Mouse (Mus musculus) hindlimb bud, embryonic 11.5 days (tissue): Measurements from ENCODE around the gene Zbtb8b.
"Not testable (repeated sequence)": the region's sequence is repeated elsewhere in the genome, so short reads cannot be mapped to it uniquely, and the experiment has no call there.

Experiments
- DNase-seq: peaks from one replicate; pipeline ENCODE4 v3.0.0-alpha.2; 2012; ENCODE audit warnings: low read depth, low spot score; ENCODE audit errors: extremely low spot score

Zbtb8b gene

DNA sequence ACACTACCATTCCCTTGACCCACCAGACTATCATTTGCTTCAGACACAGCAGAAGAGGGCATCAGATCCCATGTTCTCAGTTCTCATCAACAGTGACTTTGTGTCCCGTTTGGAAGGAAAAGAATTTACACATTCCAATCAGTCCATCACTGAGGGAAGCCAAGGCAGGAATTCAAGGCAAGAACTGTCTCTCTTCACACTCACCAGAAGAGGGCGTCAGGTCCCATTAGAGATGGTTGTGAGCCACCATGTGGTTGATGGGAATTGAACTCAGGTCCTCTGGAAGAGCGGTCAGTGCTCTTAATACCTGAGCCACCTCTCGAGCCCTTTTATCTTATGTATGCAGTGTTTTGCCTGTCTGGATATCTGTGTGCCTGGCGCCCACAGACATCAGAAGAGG lies 22.3 kb downstream of the Zbtb8b start:
- DNase-seq, result no peak

DNA sequence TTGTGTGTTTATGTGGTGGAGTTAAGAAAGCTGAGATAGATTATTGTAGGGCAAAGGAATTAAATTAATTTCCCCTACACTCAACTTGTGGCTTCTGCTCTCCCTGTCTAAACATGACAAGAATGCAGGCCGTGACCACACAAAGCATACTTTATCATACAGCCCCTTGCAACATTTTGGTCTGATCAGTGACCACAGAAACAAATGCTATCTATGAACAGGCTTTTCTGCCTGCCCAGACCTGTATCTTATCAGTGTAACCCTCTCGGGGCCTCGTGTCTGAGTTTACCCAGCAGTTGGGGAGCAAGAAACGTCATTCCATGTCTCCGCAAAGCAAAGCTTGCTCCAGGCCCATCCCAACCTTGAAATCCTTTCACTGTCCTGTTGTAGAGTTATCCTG lies 24.2 kb downstream of the Zbtb8b start:
- DNase-seq, result no peak

DNA sequence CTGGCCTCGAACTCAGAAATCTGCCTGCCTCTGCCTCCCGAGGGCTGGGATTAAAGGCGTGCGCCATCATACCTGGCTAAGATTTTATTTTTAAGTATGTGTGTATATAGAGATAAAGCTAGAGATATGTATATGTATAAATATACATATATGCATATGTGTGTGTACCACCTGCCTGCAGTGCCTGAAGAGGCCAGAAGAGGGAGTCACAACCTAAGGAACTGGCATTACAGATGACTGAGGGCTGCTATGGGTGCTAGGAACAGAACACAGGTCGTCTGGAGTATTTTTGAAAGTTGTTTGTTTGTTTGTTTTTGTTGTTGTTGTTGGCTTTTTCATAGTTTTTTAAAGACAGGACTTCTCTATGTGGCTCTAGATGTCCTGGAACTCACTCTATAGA lies 24.8 kb downstream of the Zbtb8b start:
- DNase-seq, result no peak

DNA sequence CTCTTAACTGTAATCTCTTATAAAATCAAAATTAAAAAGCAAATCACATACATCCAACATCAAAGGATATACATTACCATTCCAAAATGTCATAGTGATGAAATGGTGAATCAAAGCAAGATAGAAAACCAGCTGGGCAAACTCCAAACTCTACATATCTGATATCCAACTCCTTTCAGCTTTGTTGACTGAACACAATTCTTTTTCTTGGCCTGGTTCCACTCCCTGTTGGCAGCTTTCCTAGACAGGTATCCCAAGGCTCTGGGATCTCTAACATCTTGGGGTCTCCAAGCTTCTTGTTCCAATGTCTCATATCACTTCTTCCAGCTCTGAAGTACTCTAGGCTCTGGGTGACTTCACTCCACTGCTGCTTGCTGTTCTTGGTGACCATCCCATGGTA lies 29.7 kb downstream of the Zbtb8b start:
- no peak for DNase-seq

DNA sequence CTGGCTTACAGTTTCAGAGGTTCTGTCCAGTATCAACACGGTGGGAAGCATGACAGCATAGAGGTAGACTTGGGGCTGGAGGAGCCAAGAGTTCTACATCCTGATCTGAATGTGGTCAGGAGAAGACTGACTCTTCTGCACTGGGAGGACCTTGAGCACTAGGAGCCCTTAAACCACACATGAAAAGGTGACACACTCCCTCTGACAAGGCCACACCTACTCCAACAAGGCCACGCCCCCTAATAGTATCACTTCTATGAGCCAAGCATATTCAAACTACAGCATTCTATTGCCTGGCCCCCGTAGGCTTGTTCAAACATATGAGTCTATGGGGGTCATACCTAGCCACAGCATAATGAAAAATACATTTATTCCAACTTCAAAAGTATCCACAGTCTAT lies 30.1 kb downstream of the Zbtb8b start:
- not testable (repeated sequence) for DNase-seq

DNA sequence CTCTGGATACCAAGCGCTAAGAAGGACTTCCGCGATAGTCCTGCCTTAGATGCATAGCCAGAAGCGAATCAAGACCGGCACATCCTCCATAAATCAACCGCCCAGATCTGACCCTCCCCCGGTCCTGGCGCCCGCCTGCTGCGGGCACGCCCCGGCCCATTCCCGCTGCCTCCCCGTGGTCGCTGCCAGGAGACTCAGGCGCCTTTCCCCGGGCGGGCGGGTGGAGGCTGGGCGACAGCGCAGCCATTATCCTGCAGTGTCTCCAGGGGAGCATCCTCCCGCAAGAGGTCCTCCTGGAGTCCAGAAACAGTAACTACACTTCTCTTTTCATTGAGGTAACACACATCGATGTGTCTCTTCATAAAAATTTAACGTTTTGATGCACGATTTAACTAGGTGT lies 34.2 kb downstream of the Zbtb8b start:
- DNase-seq, result no peak

DNA sequence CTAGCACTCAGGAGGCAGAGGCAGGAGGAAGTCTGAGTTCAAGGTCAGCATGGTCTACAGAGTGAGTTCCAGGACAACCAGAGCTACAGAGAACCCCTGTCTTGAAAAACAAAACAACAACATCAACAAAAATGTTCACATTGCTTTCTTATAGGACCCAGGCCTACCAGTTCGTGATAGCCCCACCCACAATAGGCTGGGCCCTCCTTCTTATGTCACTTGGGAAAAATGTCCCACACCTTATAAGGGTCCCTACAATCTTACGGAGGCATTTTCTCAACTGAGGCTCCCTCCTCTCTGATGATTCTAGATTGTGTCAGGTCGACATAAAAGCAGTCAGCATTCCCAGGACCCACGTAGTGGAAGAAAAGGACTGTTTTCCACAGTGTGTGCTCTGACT lies 40.8 kb downstream of the Zbtb8b start:
- DNase-seq, result no peak

DNA sequence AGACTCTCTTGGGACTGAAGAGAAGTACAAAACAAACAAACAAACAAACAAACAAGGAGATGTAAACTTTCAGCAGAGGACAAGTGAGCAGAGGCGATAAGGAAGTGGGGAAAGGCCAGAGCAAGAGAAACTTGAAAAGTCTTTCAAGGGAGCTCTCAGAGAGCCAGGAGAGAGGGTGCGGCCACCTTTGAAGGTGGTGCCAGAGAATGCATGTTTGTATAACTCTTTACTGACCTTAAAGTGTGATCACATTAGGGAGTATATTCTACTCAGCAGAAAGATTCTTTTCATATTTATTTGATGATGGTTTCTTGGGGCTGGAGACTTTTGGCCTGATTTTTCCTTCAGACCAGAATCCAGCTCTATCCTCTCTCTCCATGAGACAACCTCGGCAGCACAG lies 43.7 kb downstream of the Zbtb8b start:
- DNase-seq, result no peak

DNA sequence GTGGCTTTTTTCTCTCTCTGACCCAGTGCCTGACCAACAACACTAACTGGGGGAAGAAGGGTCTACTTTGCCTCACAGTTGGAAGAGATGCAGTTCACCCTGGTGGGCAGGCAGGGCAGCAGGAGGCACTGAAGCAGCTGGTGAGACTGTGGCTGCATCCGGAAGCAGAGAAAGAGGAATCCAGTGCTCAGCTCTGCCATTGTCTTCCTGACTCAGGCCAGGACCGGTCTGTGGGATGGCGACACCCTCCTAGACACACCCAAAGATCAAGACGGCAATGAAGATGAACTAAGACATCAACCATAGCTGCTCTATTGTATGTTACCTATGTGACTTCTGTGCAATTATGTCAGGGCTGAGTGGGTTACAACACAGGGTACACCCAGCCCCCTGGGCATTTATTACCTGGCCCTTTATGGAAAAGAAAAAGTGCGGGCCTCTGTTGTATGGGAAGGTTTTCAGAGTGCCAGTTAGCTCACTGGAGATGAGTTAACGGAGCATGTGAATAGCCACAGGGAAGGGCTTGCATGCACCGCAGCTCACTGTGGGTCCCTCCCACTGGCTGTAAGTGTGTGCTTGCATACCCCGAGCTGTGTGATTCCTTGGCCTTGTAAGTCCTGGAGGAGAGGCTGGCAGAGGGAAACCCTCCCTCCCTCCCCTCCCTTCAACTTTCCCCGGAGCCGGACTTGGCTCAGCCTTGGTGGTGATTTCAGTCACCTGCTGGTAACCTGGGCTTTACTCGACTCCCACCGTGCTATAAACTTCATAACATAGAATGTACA lies 46.4 kb downstream of the Zbtb8b start:
- DNase-seq, result no peak

DNA sequence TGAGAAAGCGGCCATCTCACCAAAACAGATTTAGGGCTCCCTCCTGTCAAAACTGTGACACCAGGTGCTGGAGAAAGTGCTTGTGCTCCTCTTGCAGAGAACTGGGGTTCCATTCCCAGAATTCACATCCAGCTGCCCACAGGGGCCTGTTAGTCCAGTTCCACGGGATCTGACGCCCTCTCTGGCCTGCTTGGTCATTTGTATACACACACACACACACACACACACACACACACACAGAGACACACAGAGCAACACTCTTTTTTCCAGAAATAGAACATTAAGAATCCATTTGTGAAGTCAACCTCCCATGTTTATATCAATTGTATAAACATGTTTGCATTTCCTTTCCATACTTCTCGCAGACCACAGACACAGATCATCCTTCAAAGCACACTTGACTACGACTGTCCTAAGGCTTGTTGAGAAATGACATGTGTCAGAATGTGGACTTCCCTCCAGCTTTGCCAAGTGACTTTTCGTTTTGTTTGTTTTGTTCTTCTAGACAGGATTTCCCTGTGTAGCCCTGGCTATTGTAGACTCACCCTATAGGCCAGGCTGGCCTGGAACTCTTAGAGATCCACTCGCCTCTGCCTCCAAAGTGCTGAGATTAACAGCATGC lies 49.6 kb downstream of the Zbtb8b start:
- no peak for DNase-seq

DNA sequence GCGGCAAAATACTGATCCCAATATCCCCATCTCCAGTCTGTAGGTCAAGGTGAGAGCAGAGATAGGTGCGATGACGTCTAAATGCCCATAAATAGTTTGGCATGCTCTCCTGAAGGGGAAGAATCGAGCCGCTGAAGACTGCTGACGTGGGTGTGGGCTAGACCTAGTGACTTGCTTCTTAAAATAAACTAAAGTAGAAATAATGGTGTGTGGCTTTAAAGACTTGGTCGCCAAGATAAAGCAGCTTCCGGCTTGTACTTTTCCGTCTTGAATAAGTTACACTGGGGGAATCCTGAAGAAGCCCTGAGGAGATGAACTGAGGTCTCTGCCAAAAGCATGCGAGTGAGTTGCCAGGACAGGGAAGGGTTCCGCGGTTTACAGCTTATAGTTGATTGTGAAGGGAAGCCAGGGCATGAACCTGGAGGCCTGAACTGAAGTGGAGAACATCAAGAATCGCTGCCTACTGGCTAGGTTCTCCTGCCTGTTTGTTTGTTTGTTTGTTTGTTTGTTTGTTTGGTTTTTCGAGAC lies 50.4 kb downstream of the Zbtb8b start:
- DNase-seq, result no peak

DNA sequence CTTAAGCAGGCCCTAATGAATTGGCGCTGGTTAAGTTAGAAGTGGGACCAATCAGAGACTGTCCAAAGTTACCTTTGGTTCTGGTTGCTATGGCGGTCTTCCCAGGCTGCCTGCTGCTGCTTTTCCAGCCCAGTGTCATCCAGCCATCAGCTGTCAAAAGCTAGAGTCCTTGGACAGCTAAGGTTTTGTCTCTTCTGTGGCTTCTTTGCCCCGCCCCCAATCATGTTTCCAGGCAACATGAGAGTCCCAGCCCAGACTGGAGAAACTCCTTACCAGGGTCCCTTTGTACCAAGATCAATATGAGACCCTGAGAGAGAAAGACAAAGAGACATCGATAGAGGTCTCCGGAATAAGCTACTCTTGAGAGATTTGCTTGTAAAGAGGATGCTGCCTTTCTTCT lies 52.2 kb downstream of the Zbtb8b start:
- DNase-seq, result no peak

DNA sequence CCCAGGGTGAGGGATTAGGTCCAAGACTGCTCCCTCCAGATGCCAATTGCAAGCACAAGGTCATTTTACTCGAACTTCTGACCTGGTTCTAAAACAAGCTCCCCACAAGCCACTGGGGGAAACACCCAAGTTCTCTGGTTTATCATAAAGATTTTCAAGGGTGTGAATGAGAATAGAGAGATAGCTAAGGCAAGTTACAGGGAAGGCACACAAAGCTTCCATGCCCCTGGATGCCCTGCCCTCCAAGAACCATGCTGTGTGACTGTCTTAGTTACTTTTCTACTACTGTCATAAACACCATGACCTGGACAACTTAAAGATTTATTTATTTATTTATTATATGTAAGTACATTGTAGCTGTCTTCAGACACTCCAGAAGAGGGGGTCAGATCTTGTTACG lies 53.7 kb downstream of the Zbtb8b start:
- DNase-seq, result no peak

DNA sequence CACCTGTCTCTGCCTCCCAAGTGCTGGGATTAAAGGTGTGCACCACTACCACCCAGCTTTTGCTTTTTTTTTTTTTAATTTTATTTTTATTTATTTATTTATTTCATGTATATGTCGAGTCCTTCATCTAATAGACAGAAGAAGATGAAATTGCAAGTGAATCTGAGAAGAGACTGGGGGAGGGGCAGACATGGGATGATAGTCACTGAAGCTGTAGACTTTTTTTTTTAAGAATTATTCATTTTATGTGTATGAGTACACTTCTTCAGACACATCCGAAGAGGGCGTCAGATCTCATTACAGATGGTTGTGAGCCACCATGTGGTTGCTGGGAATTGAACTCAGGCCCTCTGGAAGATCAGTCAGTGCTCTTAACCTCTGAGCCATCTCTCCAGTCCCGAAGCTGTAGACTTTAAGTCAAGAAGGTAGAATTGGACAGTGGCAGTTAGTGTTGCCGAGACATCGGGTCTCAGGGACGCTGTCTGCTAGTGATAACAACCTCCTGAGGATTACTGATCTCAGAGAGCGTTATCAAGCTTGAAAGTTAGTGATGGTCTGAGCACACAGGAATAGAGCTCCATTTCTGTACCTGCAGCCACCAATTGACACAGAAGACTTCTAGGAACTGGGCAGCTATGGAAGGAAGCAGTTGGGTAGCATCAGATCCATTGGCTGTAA lies 54.2 kb downstream of the Zbtb8b start:
- no peak for DNase-seq

DNA sequence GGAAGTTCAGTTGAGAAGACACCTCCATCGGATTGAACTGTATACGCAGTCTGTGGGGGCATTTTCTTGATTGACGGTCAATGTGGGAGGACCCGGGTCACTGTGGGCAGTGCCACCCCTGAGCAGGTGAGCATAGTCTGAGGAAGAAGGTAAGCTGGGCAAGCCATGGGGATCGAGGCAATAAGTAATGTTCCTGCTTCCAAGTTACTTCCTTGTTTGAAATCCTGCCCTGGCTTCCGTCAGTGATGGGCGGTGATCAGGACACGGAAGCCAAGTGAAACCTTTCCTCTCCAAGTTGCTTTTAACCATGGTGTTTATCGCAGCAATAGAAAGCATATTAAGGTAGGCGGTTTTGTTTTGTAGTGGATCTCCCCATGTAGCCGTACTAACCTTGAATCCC lies 55.0 kb downstream of the Zbtb8b start:
- DNase-seq, result no peak

DNA sequence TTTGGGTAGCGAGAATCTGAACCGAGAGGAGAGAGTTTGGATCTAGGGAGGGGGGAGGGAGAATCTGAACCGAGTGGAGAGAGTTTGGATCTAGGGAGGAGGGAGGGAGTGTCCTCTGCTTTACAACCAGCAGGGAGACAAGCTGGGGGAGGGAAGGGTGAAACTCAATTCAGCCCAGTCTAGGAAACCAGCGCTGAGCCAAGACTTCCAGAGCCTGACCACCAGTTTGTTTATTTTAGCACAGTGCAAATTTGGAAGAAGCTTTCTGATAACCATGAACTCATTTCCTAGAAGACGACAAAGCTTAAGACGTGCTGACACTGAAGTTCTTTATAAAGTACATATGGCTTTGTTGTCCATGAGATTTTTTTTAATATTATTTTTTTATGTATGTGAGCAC lies 56.2 kb downstream of the Zbtb8b start:
- no peak for DNase-seq

DNA sequence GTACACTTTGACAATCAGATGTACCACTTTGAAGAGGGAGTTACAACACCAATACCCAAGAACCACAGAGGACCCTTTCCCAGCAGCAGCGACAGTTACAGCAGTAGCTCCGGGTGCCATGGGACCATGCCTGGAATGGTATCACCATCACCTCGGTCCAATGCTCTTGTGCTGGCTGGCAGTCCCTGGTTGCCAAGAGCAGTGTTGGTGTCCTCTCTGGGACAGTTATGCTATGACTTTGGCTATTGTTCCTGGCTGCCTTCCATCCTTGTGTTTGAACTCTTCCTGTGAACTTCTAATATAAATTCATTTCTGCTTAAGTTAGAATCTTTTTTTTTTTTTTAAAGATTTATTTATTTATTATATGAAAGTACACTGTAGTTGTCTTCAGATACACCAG lies 57.1 kb downstream of the Zbtb8b start:
- DNase-seq, result no peak

DNA sequence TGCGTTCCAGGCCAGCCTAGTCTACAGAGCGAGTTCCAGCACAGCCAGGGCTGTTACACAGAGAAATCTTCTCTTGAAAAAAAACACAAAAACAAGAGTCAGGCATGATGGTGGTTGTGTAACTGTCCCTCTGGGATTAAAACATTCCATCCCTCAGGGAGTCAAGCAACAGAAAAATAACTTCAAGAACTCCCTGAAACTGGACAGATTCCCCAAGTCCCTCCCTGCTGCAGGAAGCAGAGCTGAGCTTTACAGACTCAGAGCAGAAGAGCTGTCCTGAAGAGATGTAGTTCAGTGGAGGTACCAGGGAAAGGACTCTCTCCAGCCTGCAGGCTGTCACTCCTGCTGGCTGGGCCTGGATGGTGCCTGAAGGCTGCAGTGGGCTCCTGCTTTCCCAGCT lies 58.2 kb downstream of the Zbtb8b start:
- DNase-seq, result no peak

DNA sequence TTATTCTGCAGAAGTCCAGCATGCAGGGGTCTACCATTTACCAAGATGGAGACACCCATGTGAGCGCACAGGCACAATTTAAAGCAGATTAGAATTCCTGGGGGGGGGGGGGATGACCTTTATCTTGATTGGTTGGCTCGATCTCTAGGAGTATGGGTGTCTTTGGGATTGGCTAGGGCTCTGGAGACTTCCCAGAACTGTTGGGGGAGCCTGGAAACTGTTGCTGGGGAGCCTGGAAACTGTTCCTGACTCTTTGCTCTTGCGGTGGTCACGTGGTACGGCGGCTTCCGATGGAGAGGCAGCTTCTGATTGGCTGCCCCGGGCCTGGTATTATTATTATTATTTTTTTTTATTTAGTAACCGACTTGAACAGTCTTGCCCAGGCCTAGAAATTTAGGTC lies 58.6 kb downstream of the Zbtb8b start:
- no peak for DNase-seq

DNA sequence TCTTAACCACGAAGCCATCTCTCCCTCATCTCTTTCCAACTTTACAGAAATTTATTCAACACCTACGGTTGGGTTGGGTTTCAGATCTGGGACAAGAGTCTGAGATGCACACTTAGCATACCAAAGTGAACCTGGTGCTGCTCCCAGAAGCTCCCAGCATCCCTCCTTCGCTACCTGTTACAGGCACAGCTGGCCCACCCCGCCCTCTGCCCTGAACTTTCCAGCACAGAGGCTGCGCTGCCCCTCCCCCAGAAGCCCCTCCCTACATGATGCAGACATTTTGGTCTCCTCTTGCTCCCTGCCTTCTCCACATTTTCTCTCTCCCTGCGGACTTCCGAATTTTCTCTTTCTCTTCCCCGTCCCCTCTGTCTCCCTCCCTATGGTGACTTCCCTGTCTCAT lies 59.5 kb downstream of the Zbtb8b start:
- DNase-seq, result no peak

DNA sequence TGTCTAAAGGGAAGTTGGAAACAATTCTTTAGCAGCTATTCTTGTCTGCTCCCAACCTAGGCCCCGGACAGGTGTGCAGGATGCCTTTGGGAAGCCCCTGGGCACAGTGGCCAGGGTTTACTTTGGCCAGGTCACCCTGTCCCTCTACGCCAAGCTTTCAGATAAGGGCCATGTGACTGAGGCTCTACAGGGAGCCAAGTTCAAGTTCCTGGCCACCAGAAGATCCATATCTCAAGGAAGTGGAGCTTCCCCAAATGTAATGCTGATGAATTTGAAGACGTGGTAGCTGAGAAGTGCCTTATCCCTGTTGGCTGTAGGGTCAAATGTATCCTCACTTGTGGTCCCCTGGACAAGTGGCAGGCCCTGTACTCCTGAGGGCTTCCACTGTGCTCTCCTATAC lies 60.8 kb downstream of the Zbtb8b start:
- DNase-seq, result no peak
